In the genomic region with DNA sequence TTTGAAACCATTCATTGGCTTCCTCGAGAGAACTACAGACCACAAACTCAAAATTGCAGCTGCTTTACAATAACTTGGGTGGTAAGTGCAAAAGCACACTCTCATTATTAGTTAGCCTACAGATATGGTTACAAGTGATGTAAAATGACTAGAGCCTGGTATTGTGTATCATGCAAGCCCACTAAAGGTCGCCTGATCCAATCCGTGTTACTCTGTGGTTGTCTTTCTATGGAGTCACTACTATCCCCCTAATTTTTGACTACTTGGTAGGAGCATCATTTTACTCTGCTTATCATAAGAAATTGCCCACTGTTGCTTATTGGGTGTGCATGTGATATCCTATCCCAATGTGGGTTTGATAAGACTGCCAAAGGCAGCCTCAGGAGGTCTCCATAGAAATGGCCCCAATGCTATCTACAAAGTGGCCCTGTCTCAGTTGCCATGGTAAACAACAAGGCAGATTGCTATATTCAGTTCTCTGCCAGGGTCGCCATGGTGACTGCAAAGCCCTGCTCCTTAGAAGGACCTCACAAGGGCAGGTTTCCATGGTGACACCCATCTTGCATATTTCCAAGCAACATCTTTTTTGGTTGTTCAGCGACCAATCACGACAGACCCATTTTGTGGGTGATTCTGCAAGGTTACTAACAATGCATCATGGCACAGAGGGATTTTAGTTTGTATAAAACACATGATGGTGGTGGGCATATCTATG, we compare ENCODE assay signal across 9 mouse cellular contexts. TPM values are rescaled to one million over a fixed set of nuclear protein-coding genes. Genes with fewer than 3 reads are reported as not detected.
DNase-seq lines count a peak whose midpoint lies in the region; ATAC-seq and TF ChIP-seq lines count a peak whose summit lies in the region.
"Had no signal": no experiment of that assay in that cellular context is flagged by ENCODE, and none has a peak within 500 bp of the region (broad histone marks: within the 10 kb centered on the region; RNA-seq: fewer than 3 reads in every experiment).

No protein-coding gene starts in this region.

- H3K27me3 ChIP-seq in forebrain, embryonic 10.5 days (ENCODE audit: poor library complexity, severe bottlenecking), result no peaks in the 10 kb centered on the region
- H3K27me3 ChIP-seq in midbrain, embryonic 15.5 days (replicated peaks), result no peaks in the 10 kb centered on the region
- no peaks in the 10 kb centered on the region for H3K27me3 ChIP-seq in kidney, adult 2 months (replicated peaks; ENCODE audit: control insufficient read depth, insufficient read depth, low read length)
- H3K27me3 ChIP-seq: limb, embryonic 15.5 days had no signal

- WGBS in forebrain, embryonic 10.5 days, result 81% methylated on average over 6 of the region's 6 CpGs
- WGBS in midbrain, embryonic 15.5 days, result 42% methylated on average over 6 of the region's 6 CpGs
- WGBS in kidney, adult 2 months, result 93% methylated on average over 6 of the region's 6 CpGs

- no peak overlapping the region for H3K4me3 ChIP-seq in forebrain, embryonic 10.5 days
- H3K4me3 ChIP-seq in midbrain, embryonic 15.5 days, result no peak overlapping the region
- H3K4me3 ChIP-seq in kidney, adult 2 months (ENCODE audit: insufficient read depth, low read depth, low read length), result no peak overlapping the region
- H3K4me3 ChIP-seq: limb, embryonic 15.5 days had no signal

- TF ChIP-seq POLR2A in kidney, adult 2 months (IDR thresholded peaks at IDR 0.05; ENCODE audit: low read depth, low read length), result no peak

- no peak overlapping the region for H3K4me2 ChIP-seq in midbrain, embryonic 15.5 days
- H3K4me2 ChIP-seq: limb, embryonic 15.5 days had no signal

- peaks cover 8% of the 10 kb centered on the region for H3K4me1 ChIP-seq in forebrain, embryonic 10.5 days
- H3K4me1 ChIP-seq in midbrain, embryonic 15.5 days, result peaks cover 10% of the 10 kb centered on the region
- no peaks in the 10 kb centered on the region for H3K4me1 ChIP-seq in kidney, adult 2 months (ENCODE audit: control insufficient read depth, insufficient read depth, low read length)
- H3K4me1 ChIP-seq: limb, embryonic 15.5 days had no signal

- H3K27ac ChIP-seq in forebrain, embryonic 10.5 days, result no peak overlapping the region
- peak overlapping the region; percentile 43; the same call in 1 of the 2 replicates for H3K27ac ChIP-seq in midbrain, embryonic 15.5 days
- H3K27ac ChIP-seq in kidney, adult 2 months (ENCODE audit: insufficient read depth, low read depth, low read length), result no peak overlapping the region
- H3K27ac ChIP-seq: limb, embryonic 15.5 days had no signal

- no peak overlapping the region for H3K9ac ChIP-seq in midbrain, embryonic 15.5 days
- H3K9ac ChIP-seq: limb, embryonic 15.5 days had no signal

- intact Hi-C loops in heart, postnatal 25 days (cut with DNase I), result no loop called here

- TF ChIP-seq CTCF in kidney, adult 2 months (conservative IDR thresholded peaks at IDR 0.05; ENCODE audit: insufficient read depth, insufficient read length, low read depth, low read length), result no peak

- no peaks in the 10 kb centered on the region for H3K9me3 ChIP-seq in forebrain, embryonic 10.5 days
- no peaks in the 10 kb centered on the region for H3K9me3 ChIP-seq in midbrain, embryonic 15.5 days
- H3K9me3 ChIP-seq: limb, embryonic 15.5 days had no signal

- DNase-seq in brain, adult 2 months (ENCODE audit: low read depth, low spot score), result peak; percentile 89
- DNase-seq in forebrain, embryonic 10.5 days (ENCODE audit: extremely low spot score, low spot score), result peak; percentile 53
- peak; percentile 36 to 57 for DNase-seq in layer of hippocampus, adult 18-20 months (ENCODE audit: low spot score in 2 of 2)
- DNase-seq in liver, result no peak
- no peak for DNase-seq in kidney, adult 2 months
- no peak for DNase-seq in heart, postnatal 25 days (ENCODE audit: low spot score)
- no peak for DNase-seq in urinary bladder, adult 2 months (ENCODE audit: low spot score)

- no peaks in the 10 kb centered on the region for H3K36me3 ChIP-seq in forebrain, embryonic 10.5 days (replicated peaks)
- H3K36me3 ChIP-seq in midbrain, embryonic 15.5 days (replicated peaks), result no peaks in the 10 kb centered on the region
- H3K36me3 ChIP-seq in kidney, adult 2 months (ENCODE audit: control insufficient read depth, insufficient read depth, low read length), result no peaks in the 10 kb centered on the region; the same call in 1 of the 2 replicates

- peak; percentile 99 for ATAC-seq in midbrain, embryonic 15.5 days (replicated peaks)

RNA-seq across cellular contexts. Expression of gene Snx7, which starts 42.1 kb away (rescaled TPM):
- polyA plus RNA-seq in forebrain, embryonic 10.5 days (2016; fragmentation: Nextera tagmentation; extraction: Ambion mirVana), result 11.9 and 14.4 TPM in 2 replicates
- total RNA-seq in layer of hippocampus, adult 18-20 months (2021), result 10 to 100 TPM; 13.9 to 14.1 TPM
- polyA plus RNA-seq in midbrain, embryonic 15.5 days (2015; fragmentation: Nextera tagmentation; extraction: Ambion mirVana), result 9.7 and 9.8 TPM in 2 replicates
- 53.9 and 59.0 TPM in 2 replicates for polyA plus RNA-seq in kidney, adult 2 months (2012; rRNA removed)
- total RNA-seq in heart, postnatal 25 days (2021), result 1 to 10 TPM; 6.2 to 7.4 TPM
- 17.4 and 23.5 TPM in 2 replicates for polyA plus RNA-seq in urinary bladder, adult 2 months (2012; rRNA removed)

Comparison
In these comparisons a context has a peak if more than half of its experiments do, and no peak if none do; other contexts are left out.
1. DNase-seq: peak in brain, adult 2 months (single experiment), forebrain, embryonic 10.5 days (single experiment) and layer of hippocampus, adult 18-20 months (2 of 2); none in liver (single experiment), kidney, adult 2 months (single experiment), heart, postnatal 25 days (single experiment) and urinary bladder, adult 2 months (single experiment).